Comparison of ENCODE assay signal across 9 mouse cellular contexts in genomic region chr8:95025421-95025820, GRCm38 (mm10). TPM values are rescaled to one million over a fixed set of nuclear protein-coding genes. Genes with fewer than 3 reads are reported as not detected.
DNase-seq lines count a peak whose midpoint lies in the region; ATAC-seq and TF ChIP-seq lines count a peak whose summit lies in the region.
"Had no signal": no experiment of that assay in that cellular context is flagged by ENCODE, and none has a peak within 500 bp of the region (broad histone marks: within the 10 kb centered on the region; RNA-seq: fewer than 3 reads in every experiment).

No protein-coding gene starts in this region.

- H3K9ac ChIP-seq in kidney, embryonic 16.5 days (replicated peaks; ENCODE audit: low read length): no peak overlapping the region
- H3K9ac ChIP-seq in ES-E14 (ENCODE audit: insufficient read depth, low read depth, low read length, poor library complexity, severe bottlenecking): no peak overlapping the region
- H3K9ac ChIP-seq in liver, embryonic 13.5 days: no peak overlapping the region
- H3K9ac ChIP-seq: heart, embryonic 15.5 days had no signal

- no peaks in the 10 kb centered on the region for H3K27me3 ChIP-seq in kidney, embryonic 16.5 days (ENCODE audit: insufficient read depth, low read length)
- H3K27me3 ChIP-seq in liver, embryonic 13.5 days: no peaks in the 10 kb centered on the region
- H3K27me3 ChIP-seq in hindbrain, embryonic 10.5 days (ENCODE audit: insufficient read depth, poor library complexity, severe bottlenecking): no peaks in the 10 kb centered on the region
- H3K27me3 ChIP-seq: heart, embryonic 15.5 days had no signal

- WGBS in kidney, embryonic 16.5 days: 74% methylated on average over 2 of the region's 2 CpGs
- WGBS in liver, embryonic 13.5 days (ENCODE audit: insufficient replicate concordance): 65% methylated on average over 2 of the region's 2 CpGs
- 75% methylated on average over 2 of the region's 2 CpGs for WGBS in hindbrain, embryonic 10.5 days

- no peak overlapping the region for H3K4me2 ChIP-seq in kidney, embryonic 16.5 days (replicated peaks; ENCODE audit: low read depth, low read length)
- no peak overlapping the region for H3K4me2 ChIP-seq in liver, embryonic 13.5 days
- H3K4me2 ChIP-seq: heart, embryonic 15.5 days had no signal

- in situ Hi-C loops in ES-E14 (cut with MboI; ENCODE audit: low sequenced_read_pairs in 2 of 2, unreplicated experiment in 2 of 2): no loop called here

- H3K4me3 ChIP-seq in kidney, embryonic 16.5 days (ENCODE audit: low read length): no peak overlapping the region
- H3K4me3 ChIP-seq in ES-E14 (ENCODE audit: insufficient read depth in 1 of 2, low read depth in 1 of 2, low read length in 2 of 2, poor library complexity in 1 of 2, severe bottlenecking in 1 of 2): no peak overlapping the region
- no peak overlapping the region for H3K4me3 ChIP-seq in liver, embryonic 13.5 days (replicated peaks)
- H3K4me3 ChIP-seq in hindbrain, embryonic 10.5 days: no peak overlapping the region
- H3K4me3 ChIP-seq: heart, embryonic 15.5 days had no signal

- DNase-seq in kidney, postnatal 10 days: peak; percentile 70
- peak; percentile 59 to 67 for DNase-seq in B cell, adult 2 months
- no peak for DNase-seq in ES-E14 (ENCODE audit: low read depth, low spot score)
- peak; percentile 28 for DNase-seq in liver, embryonic 13.5 days
- DNase-seq in Muller cell, postnatal 12 days (ENCODE audit: inconsistent ontology term): no peak
- DNase-seq in hindbrain, embryonic 10.5 days (ENCODE audit: low spot score): no peak

- no peaks in the 10 kb centered on the region for H3K36me3 ChIP-seq in kidney, embryonic 16.5 days (ENCODE audit: insufficient read depth, low read length)
- H3K36me3 ChIP-seq in ES-E14 (ENCODE audit: control insufficient read depth, insufficient read depth, low read length, poor library complexity, severe bottlenecking): no peaks in the 10 kb centered on the region
- no peaks in the 10 kb centered on the region for H3K36me3 ChIP-seq in liver, embryonic 13.5 days
- no peaks in the 10 kb centered on the region for H3K36me3 ChIP-seq in hindbrain, embryonic 10.5 days

- H3K27ac ChIP-seq in kidney, embryonic 16.5 days (ENCODE audit: low read length): no peak overlapping the region
- no peak overlapping the region for H3K27ac ChIP-seq in ES-E14 (ENCODE audit: insufficient read depth, low read depth, low read length, poor library complexity, severe bottlenecking)
- H3K27ac ChIP-seq in liver, embryonic 13.5 days: no peak overlapping the region
- H3K27ac ChIP-seq in hindbrain, embryonic 10.5 days: no peak overlapping the region
- H3K27ac ChIP-seq: heart, embryonic 15.5 days had no signal

- H3K4me1 ChIP-seq in kidney, embryonic 16.5 days (ENCODE audit: insufficient read depth, low read length): peaks cover 7% of the 10 kb centered on the region; the same call in 1 of the 2 replicates
- H3K4me1 ChIP-seq in ES-E14 (ENCODE audit: control insufficient read depth in 2 of 2, insufficient read depth in 2 of 2, low read length in 2 of 2, poor library complexity in 1 of 2): peaks cover 0 to 9% of the 10 kb centered on the region in 2 experiments; a peak in 1 of 4 replicates
- peaks cover 11% of the 10 kb centered on the region for H3K4me1 ChIP-seq in liver, embryonic 13.5 days (replicated peaks)
- H3K4me1 ChIP-seq in hindbrain, embryonic 10.5 days (replicated peaks): peaks cover 20% of the 10 kb centered on the region

- H3K9me3 ChIP-seq in kidney, embryonic 16.5 days (ENCODE audit: low read length): no peaks in the 10 kb centered on the region
- no peaks in the 10 kb centered on the region for H3K9me3 ChIP-seq in ES-E14 (ENCODE audit: control insufficient read depth, insufficient read depth, low read depth, low read length)
- no peaks in the 10 kb centered on the region; the same call in 1 of the 2 replicates for H3K9me3 ChIP-seq in liver, embryonic 13.5 days (replicated peaks)
- no peaks in the 10 kb centered on the region for H3K9me3 ChIP-seq in hindbrain, embryonic 10.5 days

- ATAC-seq in kidney, embryonic 16.5 days (ENCODE audit: low FRiP score, low TSS enrichment): no peak
- no peak for ATAC-seq in liver, embryonic 13.5 days (ENCODE audit: low read depth)
- no peak for ATAC-seq in erythroid progenitor cell, adult 5-6 weeks (replicated peaks; ENCODE audit: low FRiP score, poor library complexity, severe bottlenecking)

TF ChIP-seq in ES-E14, 5 proteins besides CTCF, POLR2A, EP300 and RAD21:
- TF ChIP-seq MAFK (IDR thresholded peaks at IDR 0.05; ENCODE audit: insufficient read depth, low read depth, low read length) (no peak), ZC3H11A (IDR thresholded peaks at IDR 0.05; ENCODE audit: borderline replicate concordance, low read depth, low read length) (peak; percentile 58; the same call in 1 of the 2 replicates), HCFC1 (IDR thresholded peaks at IDR 0.05; ENCODE audit: borderline replicate concordance, insufficient read depth, low read length) (no peak)
TF ChIP-seq in ES-E14: peak in this region for 1.

RNA-seq across cellular contexts. Expression of gene Adgrg3, which starts 7.9 kb away (rescaled TPM):
- polyA plus RNA-seq in kidney, embryonic 16.5 days (2015; fragmentation: Nextera tagmentation; extraction: Ambion mirVana): 5.0 and 5.1 TPM in 2 replicates
- 0.36 TPM in 1 of 2 replicates, not detected in the other for total RNA-seq in ES-E14 (2012; rRNA removed)
- polyA plus RNA-seq in liver, embryonic 13.5 days (2015; fragmentation: Nextera tagmentation; extraction: Ambion mirVana): 5.5 and 6.0 TPM in 2 replicates
- 10.1 and 12.2 TPM in 2 replicates for total RNA-seq in erythroid progenitor cell, adult 5-6 weeks (2015; ENCODE audit: low replicate concordance)
- 3.5 and 10.3 TPM in 2 replicates for total RNA-seq in erythroid progenitor cell, adult 5-6 weeks (2017; ENCODE audit: low replicate concordance)
- polyA plus RNA-seq in hindbrain, embryonic 10.5 days (2016; fragmentation: Nextera tagmentation; extraction: Ambion mirVana): 3.2 and 3.5 TPM in 2 replicates

RNA-seq across cellular contexts. Expression of gene Drc7, which starts 29.5 kb away (rescaled TPM):
- 0.05 TPM in 1 of 2 replicates, not detected in the other for polyA plus RNA-seq in kidney, embryonic 16.5 days (2015; fragmentation: Nextera tagmentation; extraction: Ambion mirVana)
- 0.94 and 1.1 TPM in 2 replicates for total RNA-seq in ES-E14 (2012; rRNA removed)
- 0.19 and 0.21 TPM in 2 replicates for polyA plus RNA-seq in liver, embryonic 13.5 days (2015; fragmentation: Nextera tagmentation; extraction: Ambion mirVana)
- not detected in 2 replicates for total RNA-seq in erythroid progenitor cell, adult 5-6 weeks (2015; ENCODE audit: low replicate concordance)
- 2.4 and 7.9 TPM in 2 replicates for total RNA-seq in erythroid progenitor cell, adult 5-6 weeks (2017; ENCODE audit: low replicate concordance)
- polyA plus RNA-seq in hindbrain, embryonic 10.5 days (2016; fragmentation: Nextera tagmentation; extraction: Ambion mirVana): 0.68 and 0.88 TPM in 2 replicates

RNA-seq across cellular contexts. Expression of gene Adgrg1, which starts 50.9 kb away (rescaled TPM):
- polyA plus RNA-seq in kidney, embryonic 16.5 days (2015; fragmentation: Nextera tagmentation; extraction: Ambion mirVana): 66.2 and 67.8 TPM in 2 replicates
- total RNA-seq in ES-E14 (2012; rRNA removed): 5.4 and 5.7 TPM in 2 replicates
- 42.7 and 55.6 TPM in 2 replicates for polyA plus RNA-seq in liver, embryonic 13.5 days (2015; fragmentation: Nextera tagmentation; extraction: Ambion mirVana)
- total RNA-seq in erythroid progenitor cell, adult 5-6 weeks (2015; ENCODE audit: low replicate concordance): 29.3 and 55.9 TPM in 2 replicates
- 12.4 and 14.4 TPM in 2 replicates for total RNA-seq in erythroid progenitor cell, adult 5-6 weeks (2017; ENCODE audit: low replicate concordance)
- polyA plus RNA-seq in hindbrain, embryonic 10.5 days (2016; fragmentation: Nextera tagmentation; extraction: Ambion mirVana): 101 and 186 TPM in 2 replicates

RNA-seq across cellular contexts. Expression of gene Katnb1, which starts 55.6 kb away (rescaled TPM):
- 29.5 and 33.2 TPM in 2 replicates for polyA plus RNA-seq in kidney, embryonic 16.5 days (2015; fragmentation: Nextera tagmentation; extraction: Ambion mirVana)
- total RNA-seq in ES-E14 (2012; rRNA removed): 23.5 and 31.2 TPM in 2 replicates
- polyA plus RNA-seq in liver, embryonic 13.5 days (2015; fragmentation: Nextera tagmentation; extraction: Ambion mirVana): 14.8 and 15.4 TPM in 2 replicates
- 8.8 and 10.8 TPM in 2 replicates for total RNA-seq in erythroid progenitor cell, adult 5-6 weeks (2015; ENCODE audit: low replicate concordance)
- total RNA-seq in erythroid progenitor cell, adult 5-6 weeks (2017; ENCODE audit: low replicate concordance): 13.9 and 23.1 TPM in 2 replicates
- polyA plus RNA-seq in hindbrain, embryonic 10.5 days (2016; fragmentation: Nextera tagmentation; extraction: Ambion mirVana): 37.7 and 41.6 TPM in 2 replicates

Comparison
In these comparisons a context has a peak if more than half of its experiments do, and no peak if none do; other contexts are left out.
1. DNase-seq: peak in kidney, postnatal 10 days (single experiment), B cell, adult 2 months (2 of 2) and liver, embryonic 13.5 days (single experiment); none in ES-E14 (single experiment), Muller cell, postnatal 12 days (single experiment) and hindbrain, embryonic 10.5 days (single experiment).